Mouse (Mus musculus): ENCODE measurements at regions not wholly inside any gene's neighbourhood (a gene's known extent, or its start where the extent isn't known, plus 50 kb on each side); places are given as distances from the start of the nearest gene placed in this dataset.

DNA sequence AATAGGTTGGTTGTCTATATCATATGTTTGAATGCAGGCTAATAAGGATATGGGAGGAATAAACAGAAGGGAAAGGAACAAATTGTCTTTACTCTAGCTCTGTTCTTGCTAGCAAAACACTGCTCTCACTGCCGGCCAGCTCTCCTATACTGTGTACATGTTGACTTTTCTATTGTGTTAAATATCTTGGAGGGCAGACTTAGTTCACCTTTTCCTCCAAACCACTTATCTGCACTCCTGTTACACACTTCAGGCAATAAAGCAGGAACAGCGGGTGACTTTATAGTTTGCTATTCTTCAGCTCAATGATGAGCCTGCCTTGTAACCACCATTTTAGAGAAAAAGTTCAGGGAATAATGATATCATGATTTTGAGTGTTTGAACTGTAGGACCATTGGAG lies 181.0 kb upstream of the Gm6793 start:
- TF ChIP-seq MYOG (IDR thresholded peaks at IDR 0.05; ENCODE audit: control insufficient read depth, extremely low read depth, insufficient read length) = no peak
- no peak for TF ChIP-seq USF1 (IDR thresholded peaks at IDR 0.05; ENCODE audit: low read depth)
- TF ChIP-seq FOSL1 (IDR thresholded peaks at IDR 0.05; ENCODE audit: insufficient read depth, low read length, poor library complexity, severe bottlenecking) = no peak
- TF ChIP-seq MAX (IDR thresholded peaks at IDR 0.05) = no peak
- Histone ChIP-seq H3K4me3 (ENCODE audit: insufficient read depth, poor library complexity, severe bottlenecking) (no peak overlapping the region), H3K36me3 (ENCODE audit: control insufficient read depth, insufficient read depth) (no peaks in the 10 kb centered on the region)

DNA sequence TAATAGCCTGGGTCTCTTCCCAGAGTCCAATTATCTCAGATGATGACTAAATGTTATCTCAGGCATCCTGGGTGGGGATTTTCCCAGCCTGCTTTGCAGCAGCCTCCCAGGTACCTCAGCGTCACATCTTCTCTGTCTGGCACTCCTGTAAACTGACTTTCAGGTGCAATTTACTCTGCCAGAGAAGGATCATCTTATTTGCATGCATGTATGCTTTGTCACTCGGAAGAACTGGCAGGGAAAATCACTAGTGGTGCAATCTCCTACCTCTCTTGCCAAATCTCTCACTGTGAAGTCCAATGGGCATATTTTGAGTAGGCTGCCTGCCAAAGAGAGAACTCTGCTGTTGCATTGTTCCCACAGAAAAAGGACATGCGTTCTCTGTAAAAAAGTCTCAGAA lies 177.0 kb upstream of the Gm6793 start:
- no peak for TF ChIP-seq MAX (IDR thresholded peaks at IDR 0.05)
- no peak for TF ChIP-seq USF1 (IDR thresholded peaks at IDR 0.05; ENCODE audit: low read depth)
- TF ChIP-seq MYOG (IDR thresholded peaks at IDR 0.05; ENCODE audit: control insufficient read depth, extremely low read depth, insufficient read length) = no peak
- TF ChIP-seq CTCF (IDR thresholded peaks at IDR 0.05; ENCODE audit: control insufficient read depth, insufficient read depth, insufficient read length) = no peak
- no peak for TF ChIP-seq FOSL1 (IDR thresholded peaks at IDR 0.05; ENCODE audit: insufficient read depth, low read length, poor library complexity, severe bottlenecking)
- no peak for TF ChIP-seq MYOD1 (IDR thresholded peaks at IDR 0.05; ENCODE audit: control insufficient read depth, insufficient read length, low read depth)
- no peak for TF ChIP-seq CEBPB (IDR thresholded peaks at IDR 0.05; ENCODE audit: low read depth)
- Histone ChIP-seq H3K27me3 (ENCODE audit: control insufficient read depth, insufficient read depth, insufficient read length) (no peaks in the 10 kb centered on the region), H3ac (ENCODE audit: control insufficient read depth, insufficient read length, low read depth) (no peak overlapping the region), H3K79me2 (ENCODE audit: control insufficient read depth, insufficient read depth) (no peaks in the 10 kb centered on the region), H3K4me3 (ENCODE audit: insufficient read depth, poor library complexity, severe bottlenecking) (no peak overlapping the region), H3K36me3 (ENCODE audit: control insufficient read depth, insufficient read depth) (no peaks in the 10 kb centered on the region), H3K79me3 (ENCODE audit: low read depth) (no peaks in the 10 kb centered on the region)

More for the DNA sequence above, 181.0 kb upstream of the Gm6793 start:
- Histone ChIP-seq H3K27me3 (ENCODE audit: control insufficient read depth, insufficient read depth, insufficient read length) (no peaks in the 10 kb centered on the region), H3ac (ENCODE audit: control insufficient read depth, insufficient read length, low read depth) (no peak overlapping the region), H3K79me3 (ENCODE audit: low read depth) (no peaks in the 10 kb centered on the region), H3K79me2 (ENCODE audit: control insufficient read depth, insufficient read depth) (no peaks in the 10 kb centered on the region)

DNA sequence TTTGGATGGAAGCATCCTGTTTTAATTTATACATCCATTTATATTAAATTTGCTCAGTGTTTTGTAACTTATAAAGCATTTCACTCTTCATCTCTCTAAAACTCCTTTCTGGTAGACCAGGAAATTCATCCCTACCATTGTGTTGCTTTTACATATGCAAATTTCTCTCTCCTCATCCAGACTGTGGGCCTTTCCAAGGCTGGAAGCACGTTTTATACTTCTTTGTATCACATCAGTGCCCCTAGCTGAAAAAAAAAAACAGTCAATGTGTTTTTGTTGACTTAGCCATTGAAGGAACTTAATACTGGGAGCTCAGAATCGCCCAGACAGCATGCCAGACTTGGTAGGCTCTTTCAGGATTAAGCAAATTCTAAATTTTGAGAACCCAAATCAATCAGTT lies 174.9 kb upstream of the Gm6793 start:
- Histone ChIP-seq H3K79me2 (ENCODE audit: control insufficient read depth, insufficient read depth) (no peaks in the 10 kb centered on the region), H3ac (ENCODE audit: control insufficient read depth, insufficient read length, low read depth) (no peak overlapping the region), H3K27me3 (ENCODE audit: control insufficient read depth, insufficient read depth, insufficient read length) (no peaks in the 10 kb centered on the region), H3K4me3 (ENCODE audit: insufficient read depth, poor library complexity, severe bottlenecking) (no peak overlapping the region), H3K36me3 (ENCODE audit: control insufficient read depth, insufficient read depth) (no peaks in the 10 kb centered on the region), H3K79me3 (ENCODE audit: low read depth) (no peaks in the 10 kb centered on the region)
- TF ChIP-seq MYOG (IDR thresholded peaks at IDR 0.05; ENCODE audit: control insufficient read depth, extremely low read depth, insufficient read length) (no peak), MYOD1 (IDR thresholded peaks at IDR 0.05; ENCODE audit: control insufficient read depth, insufficient read length, low read depth) (no peak), CTCF (IDR thresholded peaks at IDR 0.05; ENCODE audit: control insufficient read depth, insufficient read depth, insufficient read length) (no peak), USF1 (IDR thresholded peaks at IDR 0.05; ENCODE audit: low read depth) (no peak), CEBPB (IDR thresholded peaks at IDR 0.05; ENCODE audit: low read depth) (no peak), MAX (IDR thresholded peaks at IDR 0.05) (no peak), FOSL1 (IDR thresholded peaks at IDR 0.05; ENCODE audit: insufficient read depth, low read length, poor library complexity, severe bottlenecking) (no peak)

DNA sequence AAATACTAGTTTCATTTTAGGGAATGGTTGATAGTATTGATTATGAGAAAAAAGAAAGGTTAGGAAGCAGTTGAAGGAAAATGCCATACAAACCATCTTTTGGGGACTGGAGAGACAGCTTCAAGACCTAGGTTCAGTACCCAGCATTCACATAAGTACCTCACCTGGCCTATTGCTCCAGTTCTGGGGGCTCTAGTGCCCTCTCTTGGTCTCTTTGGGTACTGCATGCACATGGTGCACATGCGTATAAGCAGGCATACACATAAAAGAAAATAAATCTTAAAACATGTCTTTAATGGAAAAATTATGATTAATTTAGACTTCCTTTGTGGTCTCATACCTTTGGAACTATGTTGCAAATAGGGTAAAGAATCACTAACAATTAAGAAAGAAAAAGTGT lies 155.3 kb upstream of the Gm6793 start:
- TF ChIP-seq USF1 (IDR thresholded peaks at IDR 0.05; ENCODE audit: low read depth) (no peak), MYOD1 (IDR thresholded peaks at IDR 0.05; ENCODE audit: control insufficient read depth, insufficient read length, low read depth) (no peak), MAX (IDR thresholded peaks at IDR 0.05) (no peak), CEBPB (IDR thresholded peaks at IDR 0.05; ENCODE audit: low read depth) (no peak), CTCF (IDR thresholded peaks at IDR 0.05; ENCODE audit: control insufficient read depth, insufficient read depth, insufficient read length) (no peak), MYOG (IDR thresholded peaks at IDR 0.05; ENCODE audit: control insufficient read depth, extremely low read depth, insufficient read length) (no peak), FOSL1 (IDR thresholded peaks at IDR 0.05; ENCODE audit: insufficient read depth, low read length, poor library complexity, severe bottlenecking) (no peak)
- Histone ChIP-seq H3ac (ENCODE audit: control insufficient read depth, insufficient read length, low read depth) (no peak overlapping the region), H3K79me3 (ENCODE audit: low read depth) (no peaks in the 10 kb centered on the region), H3K79me2 (ENCODE audit: control insufficient read depth, insufficient read depth) (no peaks in the 10 kb centered on the region), H3K36me3 (ENCODE audit: control insufficient read depth, insufficient read depth) (no peaks in the 10 kb centered on the region), H3K4me3 (ENCODE audit: insufficient read depth, poor library complexity, severe bottlenecking) (no peak overlapping the region), H3K27me3 (ENCODE audit: control insufficient read depth, insufficient read depth, insufficient read length) (no peaks in the 10 kb centered on the region)

DNA sequence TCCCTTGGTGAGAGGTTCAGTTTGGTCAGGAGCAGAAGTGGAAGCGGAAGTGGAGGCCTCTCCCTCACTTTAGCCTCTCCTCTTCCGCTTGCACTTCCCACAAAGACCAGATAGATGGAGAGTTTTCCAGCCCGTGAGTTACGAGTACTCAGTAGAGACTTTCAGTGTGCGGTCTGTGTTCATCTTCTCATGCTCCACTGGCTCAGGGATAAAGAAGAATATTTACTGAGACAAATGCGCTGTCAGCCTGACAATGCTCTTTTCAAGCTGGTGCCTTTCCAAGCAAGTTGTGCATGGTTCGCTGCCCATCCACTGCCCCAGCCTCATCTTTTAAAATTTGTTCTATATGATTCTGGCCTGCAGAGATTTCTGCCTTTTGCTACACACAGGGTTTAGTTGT lies 141.8 kb upstream of the Gm6793 start:
- Histone ChIP-seq H3K4me3 (ENCODE audit: insufficient read depth, poor library complexity, severe bottlenecking) (no peak overlapping the region), H3K79me3 (ENCODE audit: low read depth) (no peaks in the 10 kb centered on the region), H3ac (ENCODE audit: control insufficient read depth, insufficient read length, low read depth) (no peak overlapping the region), H3K79me2 (ENCODE audit: control insufficient read depth, insufficient read depth) (no peaks in the 10 kb centered on the region), H3K36me3 (ENCODE audit: control insufficient read depth, insufficient read depth) (no peaks in the 10 kb centered on the region), H3K27me3 (ENCODE audit: control insufficient read depth, insufficient read depth, insufficient read length) (no peaks in the 10 kb centered on the region)
- TF ChIP-seq FOSL1 (IDR thresholded peaks at IDR 0.05; ENCODE audit: insufficient read depth, low read length, poor library complexity, severe bottlenecking) = no peak
- no peak for TF ChIP-seq MYOG (IDR thresholded peaks at IDR 0.05; ENCODE audit: control insufficient read depth, extremely low read depth, insufficient read length)
- TF ChIP-seq CEBPB (IDR thresholded peaks at IDR 0.05; ENCODE audit: low read depth) = no peak
- no peak for TF ChIP-seq USF1 (IDR thresholded peaks at IDR 0.05; ENCODE audit: low read depth)
- TF ChIP-seq MAX (IDR thresholded peaks at IDR 0.05) = no peak
- TF ChIP-seq MYOD1 (IDR thresholded peaks at IDR 0.05; ENCODE audit: control insufficient read depth, insufficient read length, low read depth) = no peak
- TF ChIP-seq CTCF (IDR thresholded peaks at IDR 0.05; ENCODE audit: control insufficient read depth, insufficient read depth, insufficient read length) = no peak

DNA sequence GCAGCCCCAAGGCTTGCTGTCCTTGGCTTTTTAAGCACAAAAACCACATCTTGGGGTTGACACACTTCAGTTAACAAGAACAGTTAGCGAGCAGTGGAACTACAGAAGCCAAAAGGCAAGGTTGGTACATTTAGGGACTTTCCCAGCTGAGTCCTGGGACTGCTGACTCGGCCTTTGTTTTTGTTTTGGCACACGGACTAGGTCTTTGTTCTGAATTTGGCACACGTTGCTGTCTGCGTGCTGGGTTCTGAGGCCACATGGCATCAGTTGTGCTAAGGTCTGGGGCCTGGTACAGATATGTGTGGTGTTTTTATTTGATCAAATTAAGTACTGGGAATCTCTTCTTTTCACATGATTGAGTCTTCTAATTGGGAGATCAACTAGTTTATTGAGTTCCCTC lies 124.1 kb upstream of the Gm6793 start:
- no peaks in the 10 kb centered on the region for H3K27me3 ChIP-seq (ENCODE audit: control insufficient read depth, insufficient read depth, insufficient read length)
- H3K36me3 ChIP-seq (ENCODE audit: control insufficient read depth, insufficient read depth) = no peaks in the 10 kb centered on the region
- H3K79me2 ChIP-seq (ENCODE audit: control insufficient read depth, insufficient read depth) = no peaks in the 10 kb centered on the region
- TF ChIP-seq CTCF (IDR thresholded peaks at IDR 0.05; ENCODE audit: control insufficient read depth, insufficient read depth, insufficient read length) = no peak
- TF ChIP-seq MAX (IDR thresholded peaks at IDR 0.05) = no peak
- TF ChIP-seq MYOG (IDR thresholded peaks at IDR 0.05; ENCODE audit: control insufficient read depth, extremely low read depth, insufficient read length) = no peak
- no peak for TF ChIP-seq MYOD1 (IDR thresholded peaks at IDR 0.05; ENCODE audit: control insufficient read depth, insufficient read length, low read depth)
- H3K79me3 ChIP-seq (ENCODE audit: low read depth) = no peaks in the 10 kb centered on the region
- H3K4me3 ChIP-seq (ENCODE audit: insufficient read depth, poor library complexity, severe bottlenecking) = no peak overlapping the region
- no peak overlapping the region for H3ac ChIP-seq (ENCODE audit: control insufficient read depth, insufficient read length, low read depth)
